Mouse (Mus musculus): ENCODE data around the gene Coro7. TPM values are rescaled to one million over a fixed set of nuclear protein-coding genes. Genes with fewer than 3 reads are reported as not detected.

Coro7 gene
- total RNA-seq, 1 experiment, result 14.4 TPM

DNA sequence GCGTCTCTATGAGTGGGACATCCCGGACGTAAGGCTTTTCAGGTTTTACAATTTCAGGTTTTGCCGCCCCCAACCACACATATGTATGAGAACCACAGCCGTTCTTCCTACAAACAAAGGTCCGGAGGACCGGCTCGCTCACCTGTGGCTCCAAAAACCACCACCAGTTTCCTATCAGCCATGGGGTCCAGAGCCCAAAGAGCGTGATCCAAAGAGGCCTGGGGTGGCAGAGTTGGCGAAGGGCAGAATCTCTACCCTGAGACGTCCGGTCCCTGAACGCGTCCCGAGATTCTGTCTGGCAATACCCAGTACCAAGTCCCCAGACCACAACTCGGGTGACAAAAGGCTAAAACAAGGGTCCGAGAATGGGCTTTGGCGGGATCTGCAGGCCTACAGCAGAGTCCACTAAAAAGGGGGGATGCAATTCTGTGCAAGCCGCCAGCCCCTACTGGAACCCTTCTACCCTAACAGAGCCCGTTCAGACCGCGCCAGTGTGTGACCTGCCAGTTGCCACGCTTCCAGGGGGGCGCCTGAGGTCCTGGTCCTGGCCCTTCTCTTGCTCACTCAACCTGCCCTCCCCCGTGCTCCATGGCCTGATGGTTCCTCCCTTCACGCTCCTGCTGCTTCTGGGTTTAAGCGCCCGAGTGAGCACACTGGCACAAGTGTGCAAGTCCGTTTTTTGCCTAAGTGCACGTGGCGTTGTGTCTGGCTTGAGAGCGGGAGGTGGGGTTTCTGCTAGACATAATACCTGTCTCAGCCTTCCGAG lies 39.4 kb upstream of the Coro7 start, which contains the start of gene Nmral1:
TSS of gene Nmral1 (minus strand) at position 604 of the 766 bp plus-strand sequence.
- peak; percentile 65 for DNase-seq (ENCODE audit: low read depth, low spot score)
- Histone ChIP-seq H3K36me3 (ENCODE audit: control insufficient read depth, insufficient read depth, low read length, poor library complexity, severe bottlenecking) (peaks cover 20% of the 10 kb centered on the region), H3K4me3 (ENCODE audit: insufficient read depth in 1 of 2, low read depth in 1 of 2, low read length in 2 of 2, poor library complexity in 1 of 2, severe bottlenecking in 1 of 2) (peak within 1 kb of the TSS; percentile 75 to 80), H3K9ac (ENCODE audit: insufficient read depth, low read depth, low read length, poor library complexity, severe bottlenecking) (peak within 1 kb of the TSS; percentile 91), H3K27ac (ENCODE audit: insufficient read depth, low read depth, low read length, poor library complexity, severe bottlenecking) (peak within 1 kb of the TSS; percentile 57; the same call in 1 of the 2 replicates), H3K4me1 (ENCODE audit: control insufficient read depth in 2 of 2, insufficient read depth in 2 of 2, low read length in 2 of 2, poor library complexity in 1 of 2) (no peaks in the 10 kb centered on the region), H3K9me3 (ENCODE audit: control insufficient read depth, insufficient read depth, low read depth, low read length) (no peaks in the 10 kb centered on the region)
- TF ChIP-seq HCFC1 (IDR thresholded peaks at IDR 0.05; ENCODE audit: borderline replicate concordance, insufficient read depth, low read length) (no peak; the same call in 1 of the 2 replicates), ZC3H11A (IDR thresholded peaks at IDR 0.05; ENCODE audit: borderline replicate concordance, low read depth, low read length) (no peak), ZNF384 (IDR thresholded peaks at IDR 0.05; ENCODE audit: low read depth, low read length) (no peak), CHD2 (IDR thresholded peaks at IDR 0.05; ENCODE audit: low read depth, low read length) (no peak), MAFK (IDR thresholded peaks at IDR 0.05; ENCODE audit: insufficient read depth, low read depth, low read length) (no peak)
- in situ Hi-C loops (cut with MboI; ENCODE audit: low sequenced_read_pairs in 2 of 2, unreplicated experiment in 2 of 2), result no loop called here

DNA sequence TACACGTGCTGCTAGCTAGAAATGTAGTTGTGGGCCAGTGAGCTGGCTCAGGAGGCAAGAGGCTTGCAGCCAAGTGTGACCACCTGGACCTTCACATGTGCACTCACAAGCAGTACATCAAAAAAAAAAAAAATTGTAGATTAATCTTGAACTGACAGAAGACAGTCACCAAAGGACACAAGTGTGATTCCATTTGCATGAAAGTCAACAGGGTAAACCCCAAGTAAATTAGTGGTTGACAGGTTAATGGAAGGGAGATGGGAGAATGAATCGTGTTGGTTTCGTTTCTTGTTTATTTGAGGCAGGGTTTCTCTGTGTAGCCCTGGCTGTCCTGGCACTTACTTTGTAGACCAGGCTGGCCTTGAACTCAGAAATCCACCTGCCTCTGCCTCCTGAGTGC lies 38.3 kb upstream of the Coro7 start:
- Histone ChIP-seq H3K9me3 (ENCODE audit: control insufficient read depth, insufficient read depth, low read depth, low read length) (no peaks in the 10 kb centered on the region), H3K27ac (ENCODE audit: insufficient read depth, low read depth, low read length, poor library complexity, severe bottlenecking) (no peak overlapping the region), H3K36me3 (ENCODE audit: control insufficient read depth, insufficient read depth, low read length, poor library complexity, severe bottlenecking) (peaks cover 25% of the 10 kb centered on the region), H3K4me3 (ENCODE audit: insufficient read depth in 1 of 2, low read depth in 1 of 2, low read length in 2 of 2, poor library complexity in 1 of 2, severe bottlenecking in 1 of 2) (peak overlapping the region; percentile 75 to 80; a peak in 3 of 4 replicates), H3K9ac (ENCODE audit: insufficient read depth, low read depth, low read length, poor library complexity, severe bottlenecking) (0 out of 2 replicates have a peak overlapping the region, but pooled peaks have one; percentile 12), H3K4me1 (ENCODE audit: control insufficient read depth in 2 of 2, insufficient read depth in 2 of 2, low read length in 2 of 2, poor library complexity in 1 of 2) (no peaks in the 10 kb centered on the region)
- in situ Hi-C loops (cut with MboI; ENCODE audit: low sequenced_read_pairs in 2 of 2, unreplicated experiment in 2 of 2), result no loop called here
- TF ChIP-seq HCFC1 (IDR thresholded peaks at IDR 0.05; ENCODE audit: borderline replicate concordance, insufficient read depth, low read length), result no peak
- TF ChIP-seq CHD2 (IDR thresholded peaks at IDR 0.05; ENCODE audit: low read depth, low read length), result no peak
- TF ChIP-seq ZC3H11A (IDR thresholded peaks at IDR 0.05; ENCODE audit: borderline replicate concordance, low read depth, low read length), result no peak
- no peak for TF ChIP-seq MAFK (IDR thresholded peaks at IDR 0.05; ENCODE audit: insufficient read depth, low read depth, low read length)
- no peak for TF ChIP-seq ZNF384 (IDR thresholded peaks at IDR 0.05; ENCODE audit: low read depth, low read length)
- no peak for DNase-seq (ENCODE audit: low read depth, low spot score)

DNA sequence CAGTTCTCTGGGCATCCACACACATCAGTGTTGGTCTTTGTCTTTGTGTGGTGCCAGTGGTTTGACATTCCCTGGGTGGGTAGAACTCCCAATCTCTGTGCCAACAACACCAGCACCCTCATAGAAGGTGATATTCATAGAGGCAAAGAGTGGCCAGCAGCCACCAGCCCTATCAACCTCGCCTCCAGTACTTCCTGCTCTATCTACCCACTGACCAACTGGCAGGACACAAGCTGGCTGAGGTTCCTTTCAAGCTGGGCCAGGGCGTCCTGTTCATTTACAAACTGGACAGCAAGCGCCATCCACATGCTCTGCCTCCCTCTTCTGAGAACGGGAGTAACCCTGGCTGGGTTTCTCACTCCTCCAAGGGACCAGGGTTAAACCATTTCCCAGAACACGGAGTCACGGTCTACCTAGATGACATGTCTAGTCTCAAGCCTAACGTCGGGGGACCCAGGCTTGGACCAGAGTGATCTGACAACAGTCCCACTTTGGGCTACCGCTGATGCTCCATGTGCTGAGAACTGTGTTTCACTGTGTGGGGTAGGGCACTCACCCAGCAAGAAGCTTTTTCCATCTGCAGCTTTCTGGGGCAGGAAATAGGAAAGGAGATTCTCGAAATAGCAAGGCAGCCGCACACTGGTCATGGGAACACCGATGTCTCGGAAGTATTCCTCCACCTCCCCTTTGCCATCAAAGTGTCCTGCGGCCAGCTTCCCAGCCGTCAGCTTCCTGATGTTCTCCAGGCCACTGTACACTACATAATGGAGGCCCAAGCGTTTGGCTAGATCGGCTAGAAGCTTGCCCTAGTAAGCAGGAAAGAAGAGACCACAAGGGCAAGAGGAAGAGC lies 34.5 kb upstream of the Coro7 start:
- Histone ChIP-seq H3K4me3 (ENCODE audit: insufficient read depth in 1 of 2, low read depth in 1 of 2, low read length in 2 of 2, poor library complexity in 1 of 2, severe bottlenecking in 1 of 2) (no peak overlapping the region), H3K4me1 (ENCODE audit: control insufficient read depth in 2 of 2, insufficient read depth in 2 of 2, low read length in 2 of 2, poor library complexity in 1 of 2) (no peaks in the 10 kb centered on the region), H3K27ac (ENCODE audit: insufficient read depth, low read depth, low read length, poor library complexity, severe bottlenecking) (no peak overlapping the region), H3K36me3 (ENCODE audit: control insufficient read depth, insufficient read depth, low read length, poor library complexity, severe bottlenecking) (peaks cover 40% of the 10 kb centered on the region), H3K9me3 (ENCODE audit: control insufficient read depth, insufficient read depth, low read depth, low read length) (no peaks in the 10 kb centered on the region), H3K9ac (ENCODE audit: insufficient read depth, low read depth, low read length, poor library complexity, severe bottlenecking) (no peak overlapping the region)
- DNase-seq (ENCODE audit: low read depth, low spot score), result no peak
- no peak for TF ChIP-seq MAFK (IDR thresholded peaks at IDR 0.05; ENCODE audit: insufficient read depth, low read depth, low read length)
- TF ChIP-seq HCFC1 (IDR thresholded peaks at IDR 0.05; ENCODE audit: borderline replicate concordance, insufficient read depth, low read length), result no peak
- no peak for TF ChIP-seq ZNF384 (IDR thresholded peaks at IDR 0.05; ENCODE audit: low read depth, low read length)
- no peak for TF ChIP-seq CHD2 (IDR thresholded peaks at IDR 0.05; ENCODE audit: low read depth, low read length)
- no peak for TF ChIP-seq ZC3H11A (IDR thresholded peaks at IDR 0.05; ENCODE audit: borderline replicate concordance, low read depth, low read length)
- in situ Hi-C loops (cut with MboI; ENCODE audit: low sequenced_read_pairs in 2 of 2, unreplicated experiment in 2 of 2), result no loop called here

DNA sequence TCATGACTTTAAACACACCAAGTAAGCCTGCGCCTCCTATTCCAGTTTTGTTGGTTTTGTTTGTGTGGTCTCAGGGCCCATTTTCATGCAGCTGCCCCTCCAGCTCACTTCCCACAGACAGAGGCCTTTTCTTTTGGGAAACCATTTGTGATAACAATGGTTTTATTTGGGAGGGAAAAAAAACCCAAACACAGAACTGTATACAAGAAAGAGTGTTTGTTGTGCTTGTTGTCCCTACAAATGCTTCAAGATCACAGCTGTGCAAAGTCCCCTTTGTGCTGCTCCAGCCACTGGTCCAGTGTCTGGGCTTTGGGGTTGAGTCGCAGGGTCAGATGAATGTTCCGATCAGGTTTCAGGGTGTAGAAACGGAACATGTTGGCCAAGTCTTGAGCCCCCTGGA lies 31.6 kb upstream of the Coro7 start:
- TF ChIP-seq MAFK (IDR thresholded peaks at IDR 0.05; ENCODE audit: insufficient read depth, low read depth, low read length), result no peak
- no peak for TF ChIP-seq HCFC1 (IDR thresholded peaks at IDR 0.05; ENCODE audit: borderline replicate concordance, insufficient read depth, low read length)
- TF ChIP-seq ZC3H11A (IDR thresholded peaks at IDR 0.05; ENCODE audit: borderline replicate concordance, low read depth, low read length), result no peak
- TF ChIP-seq ZNF384 (IDR thresholded peaks at IDR 0.05; ENCODE audit: low read depth, low read length), result no peak
- no peak for TF ChIP-seq CHD2 (IDR thresholded peaks at IDR 0.05; ENCODE audit: low read depth, low read length)
- H3K4me3 ChIP-seq (ENCODE audit: insufficient read depth in 1 of 2, low read depth in 1 of 2, low read length in 2 of 2, poor library complexity in 1 of 2, severe bottlenecking in 1 of 2), result no peak overlapping the region
- DNase-seq (ENCODE audit: low read depth, low spot score), result no peak
- no peak overlapping the region for H3K9ac ChIP-seq (ENCODE audit: insufficient read depth, low read depth, low read length, poor library complexity, severe bottlenecking)
- peaks cover 47% of the 10 kb centered on the region for H3K36me3 ChIP-seq (ENCODE audit: control insufficient read depth, insufficient read depth, low read length, poor library complexity, severe bottlenecking)
- H3K9me3 ChIP-seq (ENCODE audit: control insufficient read depth, insufficient read depth, low read depth, low read length), result no peaks in the 10 kb centered on the region
- H3K4me1 ChIP-seq (ENCODE audit: control insufficient read depth in 2 of 2, insufficient read depth in 2 of 2, low read length in 2 of 2, poor library complexity in 1 of 2), result no peaks in the 10 kb centered on the region
- in situ Hi-C loops (cut with MboI; ENCODE audit: low sequenced_read_pairs in 2 of 2, unreplicated experiment in 2 of 2), result no loop called here
- H3K27ac ChIP-seq (ENCODE audit: insufficient read depth, low read depth, low read length, poor library complexity, severe bottlenecking), result no peak overlapping the region

Data from ES-E14 (cell line).